Mouse (Mus musculus): ENCODE measurements around the gene Gucy2c. TPM values are rescaled to one million over a fixed set of nuclear protein-coding genes. Genes with fewer than 3 reads are reported as not detected.
"Not testable (repeated sequence)": the region's sequence is repeated elsewhere in the genome, so short reads cannot be mapped to it uniquely, and the experiment has no call there.

Gene Gucy2c
- total RNA-seq, 4 experiments from 2014 or later, result 0.09 TPM; not detected in 3

DNA sequence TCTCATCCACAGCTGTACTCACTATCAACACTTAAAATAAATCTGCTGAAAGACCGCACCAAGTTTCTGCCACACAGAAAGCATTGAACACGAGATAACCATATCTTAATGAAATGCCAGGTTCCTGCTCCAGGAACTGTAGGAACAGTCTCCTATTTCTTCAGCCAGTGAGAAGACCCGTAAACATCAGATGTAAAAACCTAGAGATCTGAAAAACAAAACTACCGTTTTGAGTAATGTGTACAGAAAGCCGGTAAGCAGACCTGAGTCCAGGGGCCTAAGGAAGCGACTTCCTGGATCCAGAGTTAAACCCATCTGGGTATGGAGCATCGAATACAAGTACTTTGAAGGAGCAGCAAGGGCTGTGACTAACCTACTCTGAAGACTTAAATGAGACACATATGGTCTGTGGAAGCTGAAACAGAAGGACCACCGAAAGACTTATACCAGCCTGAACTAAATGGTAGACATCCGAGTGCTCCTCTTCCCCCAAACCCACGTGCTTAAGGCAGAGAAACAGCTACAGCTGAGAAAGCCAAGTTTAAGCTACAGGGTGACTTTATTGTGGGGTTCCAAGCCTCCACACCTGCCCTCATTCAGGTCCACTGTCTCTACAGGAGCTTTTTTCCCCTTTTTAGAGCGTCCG lies 21.7 kb upstream of the Gucy2c start:
- DNase-seq, result no peak

DNA sequence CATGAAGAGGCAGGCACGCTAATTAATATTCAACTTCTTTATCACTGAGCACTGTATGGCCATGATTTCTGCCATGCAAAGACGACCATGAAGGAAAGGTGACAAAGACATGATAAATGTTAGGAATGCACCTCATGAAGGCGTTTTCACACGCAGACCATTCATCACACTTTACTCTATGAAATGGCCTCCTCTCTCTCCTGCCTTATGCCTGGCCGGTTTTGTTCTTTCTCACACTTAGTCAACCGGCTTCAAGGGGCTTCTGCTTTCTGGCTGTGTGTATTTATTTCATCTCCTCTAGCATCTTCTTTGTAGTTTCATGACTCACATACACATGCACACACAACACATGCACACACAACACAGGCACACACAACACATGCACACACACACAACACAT lies 19.7 kb upstream of the Gucy2c start:
- DNase-seq, result no peak

DNA sequence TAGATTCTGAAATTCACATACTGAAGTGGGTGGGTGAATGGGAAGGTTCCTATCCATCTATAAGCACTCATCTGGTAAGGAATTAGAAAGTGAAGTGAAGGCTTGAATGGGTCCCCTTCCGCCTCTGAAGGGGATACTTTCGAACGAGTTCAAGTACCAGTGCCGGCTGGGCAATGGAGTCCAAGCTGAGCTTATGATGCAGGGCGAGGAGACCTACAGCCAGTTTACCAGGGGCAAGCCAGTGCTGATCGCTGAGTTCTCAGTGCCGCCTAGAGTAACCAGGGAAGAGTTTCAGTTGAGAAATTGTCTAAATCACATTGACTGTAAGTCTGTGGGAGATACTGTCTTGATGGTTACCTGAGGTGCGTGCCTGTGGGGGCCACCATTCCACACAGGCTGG lies 19.1 kb upstream of the Gucy2c start:
- DNase-seq, result no peak

DNA sequence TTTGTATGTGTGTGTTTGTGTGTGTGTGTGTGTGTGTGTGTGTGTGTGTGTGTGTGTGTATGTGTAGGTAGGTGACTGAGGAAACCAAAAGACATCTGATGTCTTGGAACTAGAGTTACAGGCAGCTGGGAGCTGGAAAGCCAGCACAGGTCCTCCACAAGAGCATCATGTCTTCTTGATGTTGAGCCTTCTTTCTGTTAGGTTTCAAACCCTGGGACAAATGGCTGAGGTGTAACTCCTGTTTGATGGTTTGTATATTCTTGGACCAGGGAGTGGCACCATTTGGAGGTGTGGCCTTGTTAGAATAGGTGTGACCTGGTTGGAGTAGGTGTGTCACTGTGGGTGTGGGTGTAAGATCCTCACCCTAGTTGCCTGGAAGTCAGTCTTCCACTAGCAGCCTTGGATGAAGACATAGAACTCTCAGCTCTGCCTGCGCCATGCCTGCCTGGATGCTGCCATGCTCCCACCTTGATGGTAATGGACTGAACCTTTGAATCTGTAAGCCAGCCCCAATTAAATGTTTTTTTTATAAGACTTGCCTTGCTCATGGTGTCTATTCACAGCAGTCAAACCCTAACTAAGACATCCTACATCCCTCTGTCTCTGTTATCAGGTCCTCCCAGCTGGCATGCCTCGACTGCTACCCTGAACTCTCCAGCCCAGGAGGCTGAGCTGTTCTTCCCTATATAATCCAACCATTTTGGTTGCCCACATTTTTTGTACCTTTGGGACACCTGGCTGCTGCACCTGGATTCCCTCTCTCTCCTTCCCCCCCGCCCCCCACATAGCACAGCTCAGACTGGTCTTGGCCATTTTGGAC lies 16.5 kb upstream of the Gucy2c start:
- not testable (repeated sequence) for DNase-seq

DNA sequence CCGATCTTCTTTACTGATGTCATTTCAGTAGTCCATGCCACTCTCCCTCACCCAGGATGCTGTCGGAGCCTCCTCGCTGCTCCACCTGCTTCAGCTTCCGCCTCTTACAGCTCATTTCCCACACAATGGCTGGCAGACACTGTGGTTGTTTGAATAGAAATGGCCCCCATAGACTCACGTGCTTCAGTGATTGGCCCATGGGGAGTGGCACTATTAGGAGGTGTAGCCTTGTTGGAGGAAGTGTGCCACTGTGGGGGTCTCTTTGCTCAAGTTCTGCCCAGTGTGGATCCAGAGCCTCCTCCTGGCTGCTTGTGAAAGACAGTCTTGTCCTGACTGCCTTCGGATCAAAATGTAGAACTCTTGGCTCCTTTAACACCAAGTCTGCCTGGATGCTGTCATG lies 14.3 kb upstream of the Gucy2c start:
- DNase-seq, result no peak

DNA sequence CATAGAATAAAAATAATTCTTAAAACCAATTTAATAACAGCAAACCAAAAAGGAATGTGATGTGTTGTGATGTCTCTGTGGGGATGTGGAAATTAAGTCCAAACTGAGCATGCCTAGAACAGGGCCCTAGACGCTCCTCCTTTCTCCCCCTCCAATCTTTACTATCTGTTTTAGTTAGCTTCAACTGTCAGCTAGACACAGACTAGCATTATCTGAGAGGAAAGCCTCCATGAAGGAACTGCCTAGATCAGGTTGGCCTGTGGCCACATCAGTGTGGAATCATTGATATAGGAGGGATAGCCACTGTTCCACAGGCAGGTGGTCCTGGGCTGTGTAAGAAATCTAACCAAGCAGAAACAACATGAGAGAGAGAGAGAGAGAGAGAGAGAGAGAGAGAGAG lies 13.5 kb upstream of the Gucy2c start:
- DNase-seq, result no peak

DNA sequence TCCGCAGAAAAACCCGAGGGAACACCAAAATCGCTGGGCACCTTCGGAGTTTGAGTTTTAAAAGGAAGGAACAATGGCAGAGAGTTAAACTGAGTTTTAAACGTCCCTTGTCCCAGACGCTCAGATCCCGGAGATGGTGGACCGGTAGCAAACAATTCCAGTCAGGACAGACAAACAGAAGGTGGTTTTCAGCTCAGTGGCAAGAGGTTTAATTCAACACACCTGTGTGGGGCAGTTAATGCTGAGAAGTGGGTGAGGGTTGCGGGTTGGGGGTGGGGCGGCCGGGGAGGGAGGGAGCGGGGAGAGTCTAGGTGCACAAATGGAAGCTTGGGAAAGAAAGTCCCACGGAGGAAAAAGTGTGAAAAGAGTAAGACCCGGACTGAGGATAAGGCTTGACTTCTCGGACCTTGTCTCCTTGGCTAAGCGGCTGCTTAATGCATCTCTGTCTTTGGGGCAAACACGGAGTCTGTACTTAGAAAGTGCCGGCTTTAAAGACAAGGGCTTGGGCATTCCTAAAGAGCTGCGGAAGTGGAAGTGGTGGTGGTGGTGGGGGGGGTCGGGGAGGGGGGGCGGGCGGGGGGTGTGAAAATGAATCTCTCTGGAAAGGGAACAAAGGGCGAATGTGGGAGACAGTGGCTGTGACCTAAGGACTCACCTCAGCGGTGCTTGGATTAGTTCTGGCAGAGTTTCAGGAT lies 12.4 kb upstream of the Gucy2c start:
- no peak for DNase-seq

DNA sequence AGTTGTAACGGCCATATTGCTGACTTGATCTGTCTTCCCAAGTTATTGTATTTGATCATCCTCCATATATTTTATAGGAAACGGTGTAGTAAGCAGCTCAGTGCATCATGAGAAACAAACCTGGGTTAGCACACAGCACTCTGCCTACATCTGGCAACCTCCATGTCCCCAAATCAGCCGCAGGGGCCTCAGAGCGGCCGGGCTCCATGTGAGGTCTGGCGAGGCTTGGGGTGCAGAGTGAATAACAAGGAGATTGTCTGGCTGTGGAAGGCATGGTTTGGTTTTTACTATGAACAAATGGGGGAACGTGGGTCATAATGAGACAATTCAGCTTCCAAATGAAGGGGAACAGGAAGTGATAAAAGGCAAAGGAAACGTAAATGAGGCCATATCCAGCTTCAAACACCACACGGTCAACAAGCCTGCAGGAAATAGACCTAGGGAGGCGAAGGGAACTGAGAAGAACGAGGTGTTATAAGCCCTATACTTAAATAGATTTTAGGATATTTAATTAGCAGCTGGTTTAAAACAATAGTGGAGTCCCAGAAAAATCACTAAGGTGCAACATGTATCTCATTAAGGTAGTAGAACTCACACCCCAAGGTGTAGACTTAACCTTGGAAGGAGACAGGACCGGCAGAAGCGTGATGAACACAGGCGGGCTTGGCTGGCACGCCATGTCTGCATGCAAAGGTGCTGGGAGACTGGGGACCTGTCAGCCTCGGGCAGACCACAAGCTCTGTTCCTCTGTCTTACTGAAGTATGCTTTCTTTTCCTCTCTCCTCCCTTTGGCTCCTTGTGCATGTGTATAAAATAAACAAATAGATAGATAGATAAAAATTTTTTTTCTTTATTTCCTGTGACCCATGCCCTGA lies 11.6 kb upstream of the Gucy2c start:
- DNase-seq, result no peak

DNA sequence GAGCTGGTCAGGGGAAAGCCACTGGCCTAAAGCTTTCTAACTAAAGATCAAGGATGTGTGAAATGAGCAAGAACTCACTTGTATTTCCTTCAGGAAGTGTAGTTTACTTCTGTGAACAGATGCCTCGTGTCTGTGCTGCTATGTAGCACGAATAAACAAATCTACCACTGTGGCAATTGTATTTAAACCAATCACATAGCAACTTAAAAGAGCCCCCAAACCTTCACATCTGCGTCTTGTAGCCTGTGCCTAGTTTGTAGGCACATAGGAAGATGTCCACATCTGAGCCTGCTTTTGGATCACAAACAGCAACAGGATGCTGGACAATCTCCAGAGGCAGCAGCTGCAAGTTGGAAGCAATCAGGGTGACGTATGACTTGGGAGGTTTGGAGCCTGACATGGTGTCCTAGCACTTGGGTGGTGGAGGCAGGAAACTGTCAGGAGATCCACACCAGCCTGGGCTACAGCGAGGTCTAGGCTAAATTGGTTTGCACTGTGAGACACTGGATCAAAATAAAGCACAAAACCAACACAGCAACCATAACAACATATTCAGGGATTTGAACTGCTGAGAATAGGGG lies 7.9 kb upstream of the Gucy2c start:
- no peak for DNase-seq

DNA sequence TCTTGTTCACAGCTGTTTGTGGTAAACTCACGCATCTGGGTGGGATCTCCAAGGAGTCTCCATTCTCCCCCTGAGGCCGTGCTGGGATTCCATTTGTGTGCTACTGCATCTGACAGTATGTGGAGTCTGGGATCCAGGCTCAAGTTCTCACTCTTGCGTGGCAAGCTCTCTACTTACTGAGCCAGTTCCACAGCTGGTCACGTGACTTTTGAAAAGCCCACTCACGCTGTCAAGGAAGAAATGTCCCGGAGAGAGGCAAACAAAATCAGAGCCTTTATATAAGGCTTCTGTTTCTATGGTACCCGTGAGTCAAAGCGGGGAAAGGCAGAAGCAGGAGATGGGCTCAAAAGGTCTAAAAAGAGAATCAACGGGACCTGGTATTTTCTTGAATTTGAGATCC lies 1.2 kb upstream of the Gucy2c start:
- no peak for DNase-seq

DNA sequence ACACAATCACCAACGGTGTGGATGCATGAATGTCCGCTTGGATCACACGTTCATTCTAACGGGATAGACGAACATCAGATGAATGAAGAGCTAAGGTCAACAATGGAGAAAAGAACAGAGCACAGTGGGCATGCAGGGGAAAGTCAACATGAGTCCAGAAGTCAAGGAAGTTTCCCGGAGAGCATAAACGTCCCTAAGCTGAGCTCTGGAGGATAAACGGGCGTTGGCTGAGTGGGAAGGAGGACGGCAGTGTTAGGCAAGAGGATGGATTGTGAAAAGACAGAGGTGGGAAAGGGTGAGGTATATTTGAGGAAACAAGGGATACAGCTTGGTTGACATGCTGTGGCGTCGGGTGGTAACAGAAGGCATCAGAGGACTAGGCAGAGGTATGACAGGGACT lies 581 bp upstream of the Gucy2c start:
- DNase-seq, result no peak

DNA sequence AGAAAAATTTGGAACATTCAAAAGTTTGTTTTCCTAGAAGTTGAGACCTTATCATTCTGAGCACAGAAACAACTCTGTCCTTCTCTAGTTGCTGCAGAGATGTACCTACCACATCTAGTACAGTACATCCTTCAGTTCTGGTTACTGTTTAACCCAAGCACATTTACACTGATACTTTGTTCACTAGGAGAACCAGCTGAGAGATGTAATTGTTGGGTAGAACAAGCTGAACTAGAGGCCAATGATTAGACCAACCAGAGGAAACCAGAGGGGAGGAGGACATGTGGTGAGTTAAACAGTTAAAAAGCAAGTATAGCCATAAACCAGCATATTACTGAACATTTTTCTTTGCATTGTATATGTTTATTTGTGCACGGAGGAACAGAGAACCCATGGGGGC lies 5.2 kb downstream of the Gucy2c start:
- no peak for DNase-seq

DNA sequence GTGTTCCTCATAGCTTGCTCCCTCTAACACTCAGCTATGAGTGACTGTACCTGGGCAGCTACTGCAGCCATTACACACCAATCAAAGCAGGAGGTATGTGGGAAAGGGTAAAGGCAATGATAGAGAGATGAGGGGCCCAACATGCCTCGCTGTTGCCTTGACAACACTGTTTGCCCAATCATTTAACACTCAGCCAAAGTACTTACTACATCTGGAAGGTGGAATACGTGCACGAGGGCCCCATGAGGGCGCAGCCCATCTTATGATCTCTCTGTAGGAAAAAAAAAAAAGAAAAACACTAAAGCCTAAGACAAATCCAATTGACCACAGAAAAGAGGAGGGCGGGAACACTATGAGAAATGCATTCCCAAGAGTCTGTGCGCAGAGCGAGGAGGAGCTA lies 11.7 kb downstream of the Gucy2c start:
- DNase-seq, result no peak

DNA sequence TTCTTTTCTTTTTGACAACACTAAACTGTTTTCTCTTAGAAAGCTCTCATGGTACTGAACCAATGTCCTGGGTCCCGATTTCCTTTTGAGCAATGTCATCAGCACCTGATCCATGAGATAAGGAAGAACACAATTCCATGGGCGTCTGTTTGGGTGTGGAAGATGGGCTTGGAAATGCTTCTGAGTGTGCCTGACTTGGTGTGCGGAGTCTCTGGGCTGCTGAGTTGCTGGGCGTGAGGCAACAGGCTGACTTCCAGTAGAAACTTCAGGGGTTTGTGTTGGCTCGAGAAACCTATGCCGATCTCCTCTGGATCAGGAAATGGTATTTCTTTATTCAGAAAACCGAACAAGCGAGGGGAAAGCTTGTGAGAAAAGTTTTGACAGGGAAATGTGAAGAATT lies 12.4 kb downstream of the Gucy2c start:
- DNase-seq, result no peak

DNA sequence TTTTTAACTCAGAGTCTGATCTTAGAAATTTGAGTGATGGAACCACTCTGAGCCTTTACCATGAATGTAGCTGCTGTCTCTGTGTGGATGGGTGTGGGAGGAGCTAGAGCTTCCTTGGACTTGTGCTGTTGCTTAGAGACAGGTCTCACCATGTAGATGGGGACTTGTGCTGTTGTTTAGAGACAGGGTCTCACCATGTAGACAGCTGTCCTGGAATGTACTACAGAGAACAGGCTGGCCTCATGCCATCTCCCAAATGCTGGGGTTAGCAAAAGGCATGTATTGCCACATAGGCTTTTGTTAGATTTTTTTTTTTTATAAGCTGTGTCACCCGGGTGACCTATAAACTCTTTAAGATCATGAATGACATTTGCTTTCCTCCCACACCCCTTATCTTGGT lies 17.7 kb downstream of the Gucy2c start:
- DNase-seq, result no peak

DNA sequence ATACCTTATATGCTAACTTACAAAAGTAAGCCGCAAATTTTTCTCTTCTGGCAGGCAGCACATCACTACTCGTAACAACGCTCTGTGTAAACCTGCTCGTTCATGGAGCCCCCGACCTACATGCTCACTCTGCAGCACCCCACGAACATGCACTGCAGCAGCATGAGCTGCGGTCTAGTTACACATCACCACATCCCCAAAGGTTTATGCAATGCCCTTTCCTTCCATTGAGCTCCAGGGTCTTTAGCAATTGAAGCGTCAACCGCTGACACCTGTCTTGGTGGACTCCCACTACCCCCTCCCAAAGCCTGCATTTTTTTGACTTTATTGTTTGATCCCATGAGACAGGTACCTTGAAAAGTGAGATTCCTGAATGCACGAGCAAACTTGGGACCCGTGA lies 31.0 kb downstream of the Gucy2c start:
- DNase-seq, result no peak

DNA sequence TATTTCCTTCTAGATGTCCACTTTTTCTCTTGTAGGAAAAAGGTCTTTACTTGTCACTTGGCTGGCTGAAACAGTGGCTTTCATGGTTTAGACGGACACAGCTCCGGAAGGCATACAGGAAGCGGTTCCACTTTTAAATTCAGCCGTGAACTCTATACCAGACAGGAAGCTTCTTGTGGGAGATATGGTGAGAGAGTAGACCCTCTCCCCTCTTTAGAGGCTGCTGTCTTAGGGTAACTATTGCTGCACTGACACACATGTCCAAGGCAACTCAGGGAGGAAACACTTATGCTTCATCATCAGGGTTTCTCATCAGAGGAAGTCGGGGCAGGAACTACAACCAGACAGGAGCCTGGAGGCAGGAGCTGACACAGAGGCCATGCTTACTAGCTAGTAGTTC lies 36.0 kb downstream of the Gucy2c start:
- DNase-seq, result no peak

DNA sequence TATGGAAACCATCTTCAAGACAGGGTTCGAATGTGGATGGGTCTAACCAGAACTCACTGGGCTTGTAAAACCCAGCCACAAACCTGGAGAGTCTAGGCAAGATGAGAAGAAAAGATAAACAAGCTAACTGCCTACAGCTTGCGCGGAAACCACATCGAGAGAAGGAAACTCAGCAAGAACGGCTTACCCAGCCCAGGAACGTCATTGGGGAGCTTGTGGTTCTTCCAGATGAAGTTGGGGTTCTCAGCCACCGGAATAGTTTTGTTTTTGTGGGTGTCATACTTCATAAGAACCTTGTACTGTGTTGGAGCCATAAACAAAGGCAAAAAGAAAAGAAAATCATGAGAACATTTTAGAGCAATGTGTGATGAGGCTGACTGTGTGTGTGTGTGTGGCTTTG lies 37.8 kb downstream of the Gucy2c start:
- DNase-seq, result no peak

DNA sequence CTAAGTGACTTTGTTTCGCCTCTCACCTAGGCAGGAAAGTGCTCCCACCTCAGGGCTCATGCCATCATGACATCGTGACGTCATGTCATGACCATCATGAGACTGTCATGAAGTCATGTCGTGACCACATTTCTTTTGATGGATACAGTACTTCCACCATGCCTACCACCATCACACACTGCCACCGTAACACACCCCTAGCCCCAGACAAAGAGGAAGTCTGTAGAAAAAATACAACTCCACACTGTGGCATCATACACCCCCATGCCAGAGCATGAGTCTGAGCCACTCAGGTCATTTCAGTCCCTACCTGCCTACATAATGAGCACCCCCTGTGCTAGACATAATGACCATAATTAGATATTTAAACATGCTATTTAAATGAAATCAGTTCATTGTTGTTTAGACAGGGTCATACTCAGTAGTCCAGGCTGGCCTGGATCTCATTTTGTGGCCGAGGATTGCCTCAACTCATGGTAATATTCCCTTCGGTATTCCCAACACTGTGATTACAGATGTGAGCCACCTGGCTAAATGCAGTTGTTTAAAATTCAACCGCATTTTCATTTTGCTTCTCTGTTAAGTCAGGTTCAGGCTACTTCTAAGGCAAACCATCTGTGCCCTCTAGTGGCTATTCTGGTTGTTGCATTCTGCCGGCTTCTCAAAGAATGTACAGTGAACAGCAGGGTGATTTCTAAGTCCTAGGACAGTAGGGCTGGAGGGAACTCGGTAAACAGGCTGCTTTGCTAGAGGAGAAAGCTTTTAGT lies 39.0 kb downstream of the Gucy2c start:
- peak; percentile 48 for DNase-seq

DNA sequence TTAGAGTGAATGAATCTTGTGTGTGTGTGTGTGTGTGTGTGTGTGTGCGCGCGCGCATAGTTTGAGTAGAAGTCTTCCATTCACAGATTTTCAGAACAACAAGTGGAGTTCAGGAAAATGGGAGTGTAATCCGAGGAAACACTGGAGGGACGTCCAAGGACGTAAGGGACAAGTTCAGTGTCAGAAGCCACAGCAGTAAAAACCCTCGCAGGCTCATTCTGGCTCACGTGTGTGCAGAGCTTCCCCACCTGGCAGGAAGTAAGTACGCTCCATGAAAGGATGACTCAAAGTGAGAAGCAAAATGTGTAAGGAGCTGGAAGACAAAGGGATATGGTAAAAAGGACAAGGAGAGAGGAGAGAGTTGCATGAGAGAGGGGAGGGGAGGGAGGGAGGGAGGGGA lies 40.3 kb downstream of the Gucy2c start:
- no peak for DNase-seq

DNA sequence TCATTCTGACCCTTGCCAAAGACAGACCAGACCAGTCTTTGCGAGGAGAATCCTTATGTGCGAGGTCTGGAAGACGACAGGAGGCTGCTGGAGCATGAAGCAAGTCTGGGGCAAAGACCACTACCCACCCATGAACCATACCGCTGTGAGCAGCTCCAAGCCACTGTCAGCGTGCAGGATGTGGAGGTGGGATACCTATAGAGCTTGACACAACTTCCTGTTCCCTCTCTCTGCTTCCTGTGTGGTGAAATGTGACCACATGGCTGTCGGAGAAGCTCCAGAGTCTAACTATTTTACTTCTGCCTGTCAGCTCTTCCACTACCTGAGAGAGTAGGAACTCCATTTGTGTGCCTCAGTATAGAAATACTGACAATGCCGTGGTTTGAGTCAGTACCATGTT lies 45.8 kb downstream of the Gucy2c start:
- DNase-seq, result no peak

DNA sequence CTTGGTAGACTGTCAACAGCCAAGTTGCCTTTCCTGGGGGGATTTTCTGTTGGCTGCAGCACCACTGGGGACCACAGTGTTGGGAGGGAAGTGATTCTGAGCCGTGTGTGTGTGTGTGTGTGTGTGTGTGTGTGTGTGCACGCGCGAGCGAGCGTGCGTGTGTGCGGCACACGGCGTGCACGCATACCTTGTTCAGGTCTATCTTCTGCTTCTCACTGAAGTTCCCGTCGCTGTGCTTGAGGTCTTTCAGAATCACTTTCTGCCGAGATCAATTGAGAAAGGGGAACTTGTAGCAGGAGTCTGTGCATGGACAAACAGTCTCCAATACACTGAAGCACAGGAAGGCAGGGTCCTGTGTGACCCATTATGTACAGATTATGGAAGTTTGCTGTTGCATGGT lies 53.4 kb downstream of the Gucy2c start:
- DNase-seq, result no peak
